Mouse (Mus musculus): ENCODE data around the gene Twist2.

Gene Twist2

GRCm38 (mm10) chr1:91800967-91801843 lies at the start of gene Twist2:
Gene Twist2 (plus strand): TSS chr1:91801461.
- DNase-seq (ENCODE audit: extremely low spot score, low spot score), result peak; percentile 82

- DNase-seq (ENCODE audit: extremely low spot score, low spot score), result no peak
Observed at GRCm38 (mm10) chr1:91752931-91753330, 48.3 kb upstream of the Twist2 start.

DNA sequence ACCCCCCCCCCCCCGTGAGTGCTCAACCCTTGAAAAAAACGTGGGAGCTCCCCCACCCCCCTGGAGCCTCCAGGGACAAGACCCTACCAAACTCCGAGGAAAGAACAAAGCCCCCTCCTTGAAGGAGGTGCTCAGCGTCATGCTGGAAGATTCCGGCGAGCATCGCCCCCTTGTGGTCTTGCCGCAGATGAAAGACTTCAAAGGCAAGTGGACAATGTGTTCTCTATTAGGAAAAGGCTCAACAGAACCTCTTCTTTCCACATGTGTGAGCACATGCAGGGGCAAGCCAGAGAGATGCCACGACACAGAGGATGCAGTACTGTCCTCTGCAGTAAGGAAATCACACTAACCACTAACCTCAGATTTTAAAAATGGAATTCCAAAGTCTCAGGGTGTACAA lies 46.2 kb upstream of the Twist2 start:
- peak; percentile 85 for DNase-seq (ENCODE audit: extremely low spot score, low spot score)

DNA sequence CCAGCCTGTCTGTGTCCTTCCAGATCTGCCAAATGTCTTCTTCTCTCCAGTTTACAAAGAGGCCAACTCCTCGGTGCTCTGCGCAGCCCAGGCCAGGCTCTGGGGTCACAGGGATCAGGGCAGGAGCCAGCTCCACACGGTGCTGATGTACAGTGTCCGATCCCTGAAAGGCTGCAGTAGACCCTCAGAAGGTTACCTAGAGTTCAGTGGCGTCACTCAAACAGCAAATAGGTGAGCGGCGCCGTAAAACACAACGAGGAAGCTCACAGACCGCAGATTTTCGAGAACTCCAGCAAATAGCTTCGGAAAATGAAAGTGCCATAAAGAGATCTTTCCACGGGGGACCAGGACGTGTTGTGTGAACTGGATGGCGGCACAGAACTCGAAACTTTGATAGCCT lies 44.0 kb upstream of the Twist2 start:
- no peak for DNase-seq (ENCODE audit: extremely low spot score, low spot score)

GRCm38 (mm10) chr1:91758143-91758542 lies 43.1 kb upstream of the Twist2 start:
- no peak for DNase-seq (ENCODE audit: extremely low spot score, low spot score)

- DNase-seq (ENCODE audit: extremely low spot score, low spot score), result peak; percentile 45
Observed at GRCm38 (mm10) chr1:91758600-91759515, 42.4 kb upstream of the Twist2 start.

DNA sequence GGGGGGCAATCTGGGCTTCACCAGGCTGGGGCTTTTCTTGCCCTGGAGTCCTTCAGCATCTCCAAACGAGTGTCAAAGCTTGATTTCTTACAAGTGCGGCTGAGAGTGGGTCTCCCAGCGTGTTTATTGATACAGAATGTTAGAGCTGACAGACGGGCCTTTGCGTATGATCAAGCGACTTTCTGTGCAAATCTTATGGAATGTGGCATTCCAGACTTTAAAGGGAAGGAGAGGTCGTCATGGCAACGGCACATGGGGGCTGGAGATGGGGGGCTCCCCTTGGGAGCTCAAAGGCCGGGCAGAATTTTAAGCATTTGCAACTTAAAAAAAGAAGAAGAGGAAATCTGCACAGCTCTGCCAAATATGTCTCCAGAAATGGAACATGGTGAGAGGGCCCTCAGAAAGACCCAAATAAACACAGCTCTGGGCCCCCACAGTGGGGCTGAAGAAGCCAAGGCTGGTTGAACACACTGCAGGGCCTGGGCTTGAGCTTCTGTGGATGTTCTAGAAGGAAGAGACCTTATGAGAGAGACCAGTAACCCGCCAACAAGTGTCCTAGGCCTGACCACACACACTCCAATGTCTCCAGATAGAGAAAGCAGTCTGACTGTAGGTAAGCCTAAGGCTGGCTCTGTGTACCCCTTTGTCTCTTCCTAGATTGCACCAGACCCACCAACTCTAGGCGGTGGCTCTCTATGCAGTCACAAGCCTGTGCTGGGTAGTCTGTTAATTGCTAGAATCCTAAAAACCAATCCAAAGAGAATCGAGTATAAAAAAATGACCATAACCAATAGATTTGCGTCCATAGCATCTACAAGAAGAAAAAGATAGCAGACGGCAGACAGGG lies 40.9 kb upstream of the Twist2 start:
- DNase-seq (ENCODE audit: extremely low spot score, low spot score), result peak; percentile 57

DNA sequence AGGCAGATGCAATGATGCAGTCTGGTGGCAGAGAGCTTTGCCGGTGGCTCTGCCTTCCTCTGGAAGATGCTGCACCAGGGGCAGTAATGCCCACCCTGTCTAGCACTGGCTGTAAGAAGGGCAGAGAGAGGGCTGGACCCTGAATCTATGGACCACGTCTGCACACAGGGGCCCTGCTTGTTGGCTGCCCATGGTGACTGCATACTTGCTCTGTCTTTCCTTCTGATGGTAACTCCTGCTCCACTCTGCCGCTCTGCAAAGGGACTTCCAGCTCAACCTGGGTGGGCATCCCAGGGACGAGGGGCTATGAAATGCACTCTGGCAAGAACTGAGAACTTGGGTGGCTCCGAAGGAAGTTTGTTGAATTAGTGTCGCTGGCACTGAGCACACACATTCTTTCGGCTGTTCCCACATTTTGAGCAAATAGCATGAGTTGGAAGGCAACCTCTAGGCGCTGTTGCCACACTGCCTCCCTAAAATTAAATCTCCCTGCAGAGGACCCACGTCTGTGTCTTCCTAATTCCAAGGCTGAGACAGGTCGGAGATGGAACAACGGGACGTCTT lies 38.7 kb upstream of the Twist2 start:
- DNase-seq (ENCODE audit: extremely low spot score, low spot score), result no peak

DNA sequence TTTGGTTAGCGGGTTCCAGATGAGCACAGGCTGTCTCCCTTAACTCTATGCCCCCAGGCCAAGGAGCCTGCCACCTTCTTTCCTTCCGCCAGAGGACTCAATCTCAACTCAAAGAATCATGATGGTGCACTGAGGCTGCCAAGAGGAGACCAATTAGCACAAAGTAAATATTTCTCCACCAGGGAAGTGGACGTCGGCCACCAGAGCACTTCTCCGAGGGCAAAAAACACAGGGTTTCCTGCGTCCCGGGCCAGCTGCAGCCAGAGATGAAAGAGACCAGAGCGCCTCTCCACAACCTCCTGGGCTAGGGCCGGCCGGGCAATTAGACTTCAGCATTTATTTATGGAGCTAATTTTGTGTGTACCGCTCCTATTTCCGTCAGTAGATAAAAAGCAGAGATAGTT lies 31.0 kb upstream of the Twist2 start:
- no peak for DNase-seq (ENCODE audit: extremely low spot score, low spot score)

- DNase-seq (ENCODE audit: extremely low spot score, low spot score), result no peak
Observed at GRCm38 (mm10) chr1:91770676-91771075, 30.6 kb upstream of the Twist2 start.

DNA sequence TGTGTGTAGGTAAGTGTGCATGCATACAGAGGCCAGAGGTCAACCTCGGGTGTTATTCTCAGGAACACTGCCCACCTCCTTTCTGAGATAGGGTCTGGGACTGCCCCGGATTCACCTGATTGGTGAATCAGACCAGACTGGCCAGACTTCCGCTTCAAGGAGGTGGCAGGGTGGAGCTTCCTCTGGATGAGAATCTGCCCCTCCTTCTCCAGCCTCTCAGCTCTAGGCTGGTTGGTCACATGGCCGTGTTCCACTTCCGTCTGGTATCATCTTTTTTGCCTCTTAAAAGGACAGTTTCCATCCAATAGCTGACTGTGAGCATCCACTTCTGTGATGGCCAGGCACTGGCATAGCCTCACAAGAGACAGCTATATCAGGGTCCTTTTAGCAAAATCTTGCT lies 24.3 kb upstream of the Twist2 start:
- DNase-seq (ENCODE audit: extremely low spot score, low spot score), result no peak

GRCm38 (mm10) chr1:91779819-91780218 lies 21.4 kb upstream of the Twist2 start:
- no peak for DNase-seq (ENCODE audit: extremely low spot score, low spot score)

DNA sequence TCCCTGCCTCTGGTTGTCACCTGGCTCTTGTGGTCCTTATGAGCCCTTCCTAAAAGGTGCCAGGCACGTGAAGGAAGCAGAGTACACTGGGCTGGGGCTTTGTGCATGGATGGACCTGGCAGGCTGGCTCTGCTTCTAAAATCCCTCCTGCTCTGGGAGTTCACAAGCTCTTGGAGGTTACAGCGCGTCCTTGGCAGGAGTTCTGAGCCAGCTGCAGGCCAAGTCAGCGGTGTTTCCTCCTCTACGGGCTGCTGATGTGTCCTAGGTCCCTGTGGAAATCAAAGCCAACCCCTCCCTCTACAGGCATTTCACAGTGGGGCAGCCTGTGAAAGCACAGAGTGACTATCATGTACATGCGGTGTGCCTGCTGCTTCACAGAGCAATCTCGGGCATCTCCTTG lies 20.1 kb upstream of the Twist2 start:
- no peak for DNase-seq (ENCODE audit: extremely low spot score, low spot score)

- no peak for DNase-seq (ENCODE audit: extremely low spot score, low spot score)
Observed at GRCm38 (mm10) chr1:91784162-91784561, 17.1 kb upstream of the Twist2 start.

GRCm38 (mm10) chr1:91799323-91799722 lies 1.9 kb upstream of the Twist2 start:
- DNase-seq (ENCODE audit: extremely low spot score, low spot score), result peak; percentile 26

DNA sequence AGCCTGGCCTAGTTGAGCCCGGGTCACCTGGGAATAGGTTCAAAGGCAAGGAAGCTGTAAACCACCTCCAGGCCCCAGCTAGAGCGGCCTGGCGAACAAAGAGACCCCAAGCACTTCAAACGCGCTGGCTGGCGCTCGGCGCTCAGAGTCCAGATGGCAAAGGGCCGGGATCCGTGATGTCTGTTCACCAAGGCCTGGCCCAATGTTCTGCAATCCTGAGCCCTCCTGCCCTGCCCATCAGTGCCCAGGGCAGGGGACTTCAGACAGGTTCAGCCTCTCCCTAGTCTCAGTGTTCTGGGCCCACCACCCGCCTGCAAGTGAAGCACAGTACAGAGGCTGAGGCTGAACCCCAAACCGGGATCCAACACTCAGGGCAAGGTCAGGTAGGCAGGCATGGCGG lies 913 bp upstream of the Twist2 start:
- DNase-seq (ENCODE audit: extremely low spot score, low spot score), result peak; percentile 60

DNA sequence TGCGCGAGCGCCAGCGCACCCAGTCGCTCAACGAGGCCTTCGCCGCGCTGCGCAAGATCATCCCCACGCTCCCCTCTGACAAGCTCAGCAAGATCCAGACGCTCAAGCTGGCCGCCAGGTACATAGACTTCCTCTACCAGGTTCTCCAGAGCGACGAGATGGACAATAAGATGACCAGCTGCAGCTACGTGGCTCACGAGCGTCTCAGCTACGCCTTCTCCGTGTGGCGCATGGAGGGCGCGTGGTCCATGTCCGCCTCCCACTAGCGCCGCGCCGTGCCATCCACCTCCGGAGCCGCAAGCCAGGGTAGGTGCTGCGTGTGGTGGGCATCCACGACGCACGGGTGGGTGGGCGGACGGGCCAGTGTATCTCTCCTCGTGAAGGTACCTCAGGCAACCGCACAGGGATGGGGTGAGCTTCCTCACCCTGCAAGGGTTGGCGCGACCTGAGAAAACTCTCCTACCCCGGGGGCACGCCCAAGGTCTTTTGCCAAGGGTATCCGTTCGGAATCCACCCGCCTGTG lies 644 bp downstream of the Twist2 start:
- DNase-seq (ENCODE audit: extremely low spot score, low spot score), result no peak

DNA sequence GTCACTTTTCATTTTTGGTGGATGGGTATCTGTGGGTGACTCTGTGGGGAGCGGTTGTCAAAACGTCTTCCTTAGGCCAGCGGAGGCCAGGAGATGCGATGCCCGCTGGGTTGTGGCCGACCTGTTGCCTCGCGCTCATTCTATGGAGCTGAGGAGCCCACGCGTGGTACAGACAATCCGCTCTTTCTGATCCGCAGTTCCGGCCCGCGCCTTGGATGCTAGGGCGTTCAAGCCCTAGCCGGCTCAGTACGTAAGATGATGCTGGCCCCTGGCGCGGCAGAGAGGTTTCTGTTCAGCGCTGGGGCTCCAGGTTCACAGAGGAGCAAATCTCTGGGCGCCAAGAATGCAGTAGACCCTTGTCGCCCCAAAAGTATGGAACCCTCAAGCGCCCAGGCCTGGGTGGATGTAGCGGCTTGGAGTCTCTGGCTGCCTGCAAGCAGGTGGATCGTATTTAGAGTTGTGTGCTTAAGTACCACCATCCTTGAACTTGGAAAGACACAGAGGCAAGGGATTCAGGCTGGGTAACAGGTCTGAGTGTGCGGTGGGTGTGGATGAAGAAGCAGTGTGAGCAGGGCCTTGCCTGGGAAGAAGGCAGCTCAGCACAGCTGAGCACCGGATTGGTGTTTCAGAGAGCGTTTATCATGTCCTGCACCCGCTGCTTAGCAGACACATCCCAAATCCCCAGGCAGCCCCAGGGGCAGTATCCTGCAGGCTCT lies 1.3 kb downstream of the Twist2 start:
- peak; percentile 47 for DNase-seq (ENCODE audit: extremely low spot score, low spot score)

DNA sequence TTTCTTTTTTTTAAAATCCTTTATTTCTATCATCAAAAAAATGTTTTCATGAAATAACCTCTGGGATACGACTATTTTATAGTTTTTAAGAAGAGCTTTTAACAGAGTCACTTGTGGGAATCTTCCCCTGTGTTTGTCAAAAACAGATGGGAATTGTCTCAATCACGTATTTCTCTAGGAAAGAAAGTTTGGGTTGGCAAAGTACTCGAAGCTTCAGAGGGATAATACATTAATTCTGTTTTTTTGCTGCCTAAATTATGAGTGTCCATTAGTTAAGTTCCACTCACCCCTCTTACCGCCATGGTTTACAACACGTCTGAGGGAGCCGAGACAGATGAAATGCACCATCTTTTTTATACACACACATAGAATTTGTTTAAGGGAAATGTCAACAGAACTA lies 2.2 kb downstream of the Twist2 start:
- DNase-seq (ENCODE audit: extremely low spot score, low spot score), result no peak

DNA sequence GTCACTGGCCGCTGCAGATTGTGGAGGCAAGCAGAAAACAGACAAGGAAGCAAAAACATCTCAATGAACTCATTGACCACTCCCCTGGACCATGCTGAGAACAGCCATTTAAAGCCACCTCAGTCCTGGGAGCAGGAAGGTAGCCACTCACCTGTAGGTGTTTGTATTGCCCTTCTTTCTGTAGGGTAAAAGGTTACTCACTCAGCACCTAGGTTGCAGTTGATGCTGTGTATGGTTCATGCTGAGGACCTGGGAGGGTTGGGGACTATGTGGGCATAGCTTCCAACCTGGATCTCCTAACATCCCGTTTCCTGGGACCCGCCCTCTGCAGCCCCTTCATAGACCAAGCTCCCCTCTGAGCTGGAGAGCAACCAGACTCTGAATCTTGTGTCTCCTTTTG lies 14.8 kb downstream of the Twist2 start:
- DNase-seq (ENCODE audit: extremely low spot score, low spot score), result no peak

Measured in neural tube, embryonic 10.5 days (tissue).